In the genomic region with DNA sequence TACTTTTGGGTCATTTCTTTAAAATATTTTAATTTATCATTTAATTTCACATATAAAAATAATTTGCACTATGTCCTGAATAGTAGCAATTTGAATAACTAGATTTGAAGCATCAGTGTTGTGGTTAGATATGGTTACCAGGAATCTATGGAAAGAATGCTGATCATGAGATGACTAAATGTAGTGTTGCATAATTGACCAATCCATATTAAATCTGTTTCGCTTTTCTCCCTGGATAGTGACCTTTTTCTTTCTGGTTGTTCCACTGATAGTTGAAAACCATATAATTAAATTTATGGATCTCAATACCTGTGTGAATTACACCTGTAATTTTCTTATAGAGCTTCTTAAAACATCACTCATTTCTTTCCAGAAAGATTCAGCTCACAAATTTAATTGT, we compare ENCODE assay signal across 23 mouse cellular contexts.
DNase-seq lines count a peak whose midpoint lies in the region; ATAC-seq and TF ChIP-seq lines count a peak whose summit lies in the region.
"Had no signal": no experiment of that assay in that cellular context is flagged by ENCODE, and none has a peak within 500 bp of the region (broad histone marks: within the 10 kb centered on the region; RNA-seq: fewer than 3 reads in every experiment).

No protein-coding gene starts in this region.

- DNase-seq in NIH3T3 (ENCODE audit: low read depth) = peak; percentile 21
- no peak for DNase-seq in gastrocnemius, postnatal 4 days (ENCODE audit: low spot score in 2 of 2)
- DNase-seq in gastrocnemius, postnatal 10 days = no peak
- DNase-seq: adrenal gland, adult 2 months; adrenal gland, postnatal 10 days; adrenal gland, postnatal 25 days; B cell, adult 2 months; cerebellum, adult 11 months; cerebellum, adult 18-20 months; cerebellum, adult 8-10 months; cerebellum, adult 9-11 months; cerebellum, postnatal 14 days; cerebellum, postnatal 36 days; embryo, embryonic 11 days had no signal

- no peaks in the 10 kb centered on the region for H3K9me3 ChIP-seq in neural tube, embryonic 15.5 days (replicated peaks)
- H3K9me3 ChIP-seq: embryonic facial prominence, embryonic 13.5 days; embryonic facial prominence, embryonic 15.5 days; forebrain, embryonic 10.5 days; forebrain, embryonic 12.5 days had no signal

- H3K79me2 ChIP-seq in C2C12 (ENCODE audit: control insufficient read depth, insufficient read depth) = no peaks in the 10 kb centered on the region

- H3K27ac ChIP-seq in neural tube, embryonic 15.5 days (replicated peaks) = no peak overlapping the region
- H3K27ac ChIP-seq: embryonic facial prominence, embryonic 13.5 days; embryonic facial prominence, embryonic 15.5 days; forebrain, embryonic 10.5 days; forebrain, embryonic 12.5 days had no signal

- no peaks in the 10 kb centered on the region for H3K4me1 ChIP-seq in neural tube, embryonic 15.5 days
- H3K4me1 ChIP-seq: embryonic facial prominence, embryonic 13.5 days; embryonic facial prominence, embryonic 15.5 days; forebrain, embryonic 10.5 days; forebrain, embryonic 12.5 days had no signal

- H3K79me3 ChIP-seq in C2C12 (ENCODE audit: low read depth) = no peaks in the 10 kb centered on the region

- no peak overlapping the region for H3K4me2 ChIP-seq in neural tube, embryonic 15.5 days
- H3K4me2 ChIP-seq: embryonic facial prominence, embryonic 13.5 days; embryonic facial prominence, embryonic 15.5 days; forebrain, embryonic 12.5 days had no signal

- H3K9ac ChIP-seq in neural tube, embryonic 15.5 days (replicated peaks) = no peak overlapping the region
- H3K9ac ChIP-seq: embryonic facial prominence, embryonic 13.5 days; embryonic facial prominence, embryonic 15.5 days; forebrain, embryonic 12.5 days had no signal

- 88% methylated on average over 1 of the region's 1 CpGs for WGBS in neural tube, embryonic 15.5 days

- ATAC-seq in neural tube, embryonic 15.5 days (ENCODE audit: low FRiP score) = no peak
- ATAC-seq: forebrain, embryonic 14.5 days; forebrain, embryonic 16.5 days had no signal

- TF ChIP-seq CTCF in C2C12 (IDR thresholded peaks at IDR 0.05; ENCODE audit: control insufficient read depth, insufficient read depth, insufficient read length) = no peak

- H3ac ChIP-seq in C2C12 (ENCODE audit: control insufficient read depth, insufficient read length, low read depth) = no peak overlapping the region

- H3K36me3 ChIP-seq in C2C12 (ENCODE audit: control insufficient read depth, insufficient read depth) = no peaks in the 10 kb centered on the region
- H3K36me3 ChIP-seq in neural tube, embryonic 15.5 days = no peaks in the 10 kb centered on the region
- H3K36me3 ChIP-seq: embryonic facial prominence, embryonic 13.5 days; embryonic facial prominence, embryonic 15.5 days; forebrain, embryonic 10.5 days; forebrain, embryonic 12.5 days had no signal

- no peaks in the 10 kb centered on the region for H3K27me3 ChIP-seq in C2C12 (ENCODE audit: control insufficient read depth, insufficient read depth, insufficient read length)
- no peaks in the 10 kb centered on the region for H3K27me3 ChIP-seq in neural tube, embryonic 15.5 days (replicated peaks)
- H3K27me3 ChIP-seq: embryonic facial prominence, embryonic 13.5 days; embryonic facial prominence, embryonic 15.5 days; forebrain, embryonic 12.5 days had no signal

- H3K4me3 ChIP-seq in C2C12 (ENCODE audit: insufficient read depth, poor library complexity, severe bottlenecking) = no peak overlapping the region
- no peak overlapping the region for H3K4me3 ChIP-seq in neural tube, embryonic 15.5 days (replicated peaks)
- H3K4me3 ChIP-seq: embryonic facial prominence, embryonic 13.5 days; embryonic facial prominence, embryonic 15.5 days; erythroblast, embryonic 14.5 days; forebrain, embryonic 10.5 days; forebrain, embryonic 12.5 days had no signal

TF ChIP-seq in C2C12, 6 proteins besides CTCF, POLR2A, EP300 and RAD21:
- TF ChIP-seq FOSL1 (IDR thresholded peaks at IDR 0.05; ENCODE audit: insufficient read depth, low read length, poor library complexity, severe bottlenecking) (no peak), USF1 (IDR thresholded peaks at IDR 0.05; ENCODE audit: low read depth) (no peak), CEBPB (IDR thresholded peaks at IDR 0.05; ENCODE audit: low read depth) (peak; percentile 92), MYOD1 (IDR thresholded peaks at IDR 0.05; ENCODE audit: control insufficient read depth, insufficient read length, low read depth) (no peak), MAX (IDR thresholded peaks at IDR 0.05) (no peak)
